Mouse (Mus musculus) adrenal gland (tissue): ENCODE measurements at regions not wholly inside any gene's neighbourhood (a gene's known extent, or its start where the extent isn't known, plus 50 kb on each side); places are given as distances from the start of the nearest gene placed in this dataset.
"Not testable (repeated sequence)": the region's sequence is repeated elsewhere in the genome, so short reads cannot be mapped to it uniquely, and the experiment has no call there.

ENCODE experiments used
- intact Hi-C: fragments of 180-260 bp; cut with DNase I; formaldehyde crosslinking; loops from one replicate; pipeline ENCODE4 v1.15.1; 2025

- intact Hi-C loops = loop anchor here (5.0 kb wide), 1 partner anchor 262 kb away; no protein-coding TSS in a partner anchor
Measured at GRCm38 (mm10) chr13:99128979-99129378, 55.6 kb upstream of the Zfp366 start.

GRCm38 (mm10) chr13:99128284-99128691, 56.3 kb upstream of the Zfp366 start:
- intact Hi-C loops = loop anchor here (5.0 kb wide), 1 partner anchor 261 kb away; no protein-coding TSS in a partner anchor

GRCm38 (mm10) chr13:99127716-99128115, 56.9 kb upstream of the Zfp366 start:
- intact Hi-C loops = loop anchor here (5.0 kb wide), 1 partner anchor 260 kb away; no protein-coding TSS in a partner anchor

GRCm38 (mm10) chr13:99126971-99127370, 57.7 kb upstream of the Zfp366 start:
- intact Hi-C loops = loop anchor here (5.0 kb wide), 1 partner anchor 260 kb away; no protein-coding TSS in a partner anchor

- intact Hi-C loops = loop anchor here (5.0 kb wide), 1 partner anchor 259 kb away; no protein-coding TSS in a partner anchor
Measured at GRCm38 (mm10) chr13:99126538-99126937, 58.1 kb upstream of the Zfp366 start.

GRCm38 (mm10) chr13:99125946-99126345, 58.7 kb upstream of the Zfp366 start:
- intact Hi-C loops = loop anchor here (5.0 kb wide), 1 partner anchor 259 kb away; no protein-coding TSS in a partner anchor

- intact Hi-C loops = loop anchor here (5.0 kb wide), 1 partner anchor 258 kb away; no protein-coding TSS in a partner anchor
Measured at GRCm38 (mm10) chr13:99124894-99125570, 59.6 kb upstream of the Zfp366 start.

GRCm38 (mm10) chr13:99124141-99124540, 60.5 kb upstream of the Zfp366 start:
- intact Hi-C loops = no loop called here

GRCm38 (mm10) chr13:99123476-99124140, 61.0 kb upstream of the Zfp366 start:
- intact Hi-C loops = no loop called here

GRCm38 (mm10) chr13:99122539-99122938, 62.1 kb upstream of the Zfp366 start:
- intact Hi-C loops = not testable (repeated sequence)

GRCm38 (mm10) chr13:99121096-99121495, 63.5 kb upstream of the Zfp366 start:
- intact Hi-C loops = no loop called here

- intact Hi-C loops = no loop called here
Measured at GRCm38 (mm10) chr13:99119941-99120340, 64.7 kb upstream of the Zfp366 start.

GRCm38 (mm10) chr13:99118901-99119300, 65.7 kb upstream of the Zfp366 start:
- intact Hi-C loops = no loop called here

GRCm38 (mm10) chr13:99115541-99115940, 69.1 kb upstream of the Zfp366 start:
- intact Hi-C loops = no loop called here

GRCm38 (mm10) chr13:99114565-99114964, 70.1 kb upstream of the Zfp366 start:
- intact Hi-C loops = no loop called here

GRCm38 (mm10) chr13:99111736-99112386, 72.8 kb upstream of the Zfp366 start:
- intact Hi-C loops = no loop called here

GRCm38 (mm10) chr13:99107983-99108382, 76.6 kb upstream of the Zfp366 start:
- intact Hi-C loops = loop anchor here (10.0 kb wide), 1 partner anchor 163 kb away; no protein-coding TSS in a partner anchor

- intact Hi-C loops = loop anchor here (10.0 kb wide), 1 partner anchor 157 kb away; no protein-coding TSS in a partner anchor
Measured at GRCm38 (mm10) chr13:99102089-99102681, 82.4 kb upstream of the Zfp366 start.

- intact Hi-C loops = loop anchor here (10.0 kb wide), 1 partner anchor 156 kb away; no protein-coding TSS in a partner anchor
Measured at GRCm38 (mm10) chr13:99100430-99101409, 83.9 kb upstream of the Zfp366 start.
